Mouse (Mus musculus): ENCODE data around the gene Abi3. TPM values are rescaled to one million over a fixed set of nuclear protein-coding genes. Genes with fewer than 3 reads are reported as not detected.

Gene Abi3
- polyA plus RNA-seq, 1 experiment from 2014 or later = 3.9 TPM

GRCm38 (mm10) chr11:95789451-95789891, 52.8 kb downstream of the Abi3 start:
- no peak for ATAC-seq (ENCODE audit: low FRiP score, low TSS enrichment)
- Histone ChIP-seq H3K9ac (ENCODE audit: low read depth, low read length) (no peak overlapping the region), H3K9me3 (ENCODE audit: control insufficient read depth, low read length) (peaks cover 4% of the 10 kb centered on the region; the same call in 1 of the 2 replicates), H3K27me3 (ENCODE audit: control insufficient read depth, insufficient read depth, low read length) (no peaks in the 10 kb centered on the region), H3K4me3 (ENCODE audit: low read length) (no peak overlapping the region), H3K36me3 (ENCODE audit: control insufficient read depth, insufficient read depth, low read length) (no peaks in the 10 kb centered on the region), H3K4me1 (ENCODE audit: control insufficient read depth, insufficient read depth, low read length) (no peaks in the 10 kb centered on the region), H3K4me2 (replicated peaks; ENCODE audit: low read depth, low read length) (no peak overlapping the region), H3K27ac (ENCODE audit: low read depth, low read length) (no peak overlapping the region)
- WGBS = 73% methylated on average over 8 of the region's 8 CpGs

- peaks cover 4% of the 10 kb centered on the region; the same call in 1 of the 2 replicates for H3K9me3 ChIP-seq (ENCODE audit: control insufficient read depth, low read length)
- H3K27ac ChIP-seq (ENCODE audit: low read depth, low read length) = no peak overlapping the region
- no peaks in the 10 kb centered on the region for H3K36me3 ChIP-seq (ENCODE audit: control insufficient read depth, insufficient read depth, low read length)
- H3K4me2 ChIP-seq (replicated peaks; ENCODE audit: low read depth, low read length) = no peak overlapping the region
- H3K4me3 ChIP-seq (ENCODE audit: low read length) = no peak overlapping the region
- no peak overlapping the region for H3K9ac ChIP-seq (ENCODE audit: low read depth, low read length)
- WGBS = 68% methylated on average over 6 of the region's 6 CpGs
- ATAC-seq (ENCODE audit: low FRiP score, low TSS enrichment) = no peak; the same call in 1 of the 2 replicates
- no peaks in the 10 kb centered on the region for H3K27me3 ChIP-seq (ENCODE audit: control insufficient read depth, insufficient read depth, low read length)
- no peaks in the 10 kb centered on the region for H3K4me1 ChIP-seq (ENCODE audit: control insufficient read depth, insufficient read depth, low read length)
These were observed 55.8 kb downstream of the Abi3 start for GRCm38 (mm10) chr11:95786511-95786910.

- Histone ChIP-seq H3K4me2 (replicated peaks; ENCODE audit: low read depth, low read length) (no peak overlapping the region), H3K4me1 (ENCODE audit: control insufficient read depth, insufficient read depth, low read length) (no peaks in the 10 kb centered on the region), H3K4me3 (ENCODE audit: low read length) (no peak overlapping the region), H3K9ac (ENCODE audit: low read depth, low read length) (no peak overlapping the region), H3K27ac (ENCODE audit: low read depth, low read length) (no peak overlapping the region), H3K36me3 (ENCODE audit: control insufficient read depth, insufficient read depth, low read length) (no peaks in the 10 kb centered on the region), H3K9me3 (ENCODE audit: control insufficient read depth, low read length) (peaks cover 4% of the 10 kb centered on the region; the same call in 1 of the 2 replicates), H3K27me3 (ENCODE audit: control insufficient read depth, insufficient read depth, low read length) (no peaks in the 10 kb centered on the region)
- 93% methylated on average over 4 of the region's 4 CpGs for WGBS
- ATAC-seq (ENCODE audit: low FRiP score, low TSS enrichment) = no peak
These were observed 56.6 kb downstream of the Abi3 start for GRCm38 (mm10) chr11:95785675-95786074.

GRCm38 (mm10) chr11:95783958-95784357, 58.3 kb downstream of the Abi3 start:
- no peaks in the 10 kb centered on the region for H3K27me3 ChIP-seq (ENCODE audit: control insufficient read depth, insufficient read depth, low read length)
- H3K4me2 ChIP-seq (replicated peaks; ENCODE audit: low read depth, low read length) = no peak overlapping the region
- no peak overlapping the region for H3K27ac ChIP-seq (ENCODE audit: low read depth, low read length)
- H3K4me1 ChIP-seq (ENCODE audit: control insufficient read depth, insufficient read depth, low read length) = no peaks in the 10 kb centered on the region
- no peaks in the 10 kb centered on the region for H3K36me3 ChIP-seq (ENCODE audit: control insufficient read depth, insufficient read depth, low read length)
- ATAC-seq (ENCODE audit: low FRiP score, low TSS enrichment) = no peak
- peaks cover 4% of the 10 kb centered on the region; the same call in 1 of the 2 replicates for H3K9me3 ChIP-seq (ENCODE audit: control insufficient read depth, low read length)
- no peak overlapping the region for H3K4me3 ChIP-seq (ENCODE audit: low read length)
- WGBS = 88% methylated on average over 9 of the region's 9 CpGs
- no peak overlapping the region for H3K9ac ChIP-seq (ENCODE audit: low read depth, low read length)

GRCm38 (mm10) chr11:95783457-95783856, 58.8 kb downstream of the Abi3 start:
- no peaks in the 10 kb centered on the region for H3K27me3 ChIP-seq (ENCODE audit: control insufficient read depth, insufficient read depth, low read length)
- no peaks in the 10 kb centered on the region for H3K36me3 ChIP-seq (ENCODE audit: control insufficient read depth, insufficient read depth, low read length)
- ATAC-seq (ENCODE audit: low FRiP score, low TSS enrichment) = no peak
- no peak overlapping the region for H3K4me2 ChIP-seq (replicated peaks; ENCODE audit: low read depth, low read length)
- peaks cover 4% of the 10 kb centered on the region; the same call in 1 of the 2 replicates for H3K9me3 ChIP-seq (ENCODE audit: control insufficient read depth, low read length)
- 78% methylated on average over 4 of the region's 4 CpGs for WGBS
- no peak overlapping the region for H3K4me3 ChIP-seq (ENCODE audit: low read length)
- H3K4me1 ChIP-seq (ENCODE audit: control insufficient read depth, insufficient read depth, low read length) = no peaks in the 10 kb centered on the region
- H3K27ac ChIP-seq (ENCODE audit: low read depth, low read length) = no peak overlapping the region
- no peak overlapping the region for H3K9ac ChIP-seq (ENCODE audit: low read depth, low read length)

GRCm38 (mm10) chr11:95781557-95781956, 60.7 kb downstream of the Abi3 start:
- H3K9me3 ChIP-seq (ENCODE audit: control insufficient read depth, low read length) = peaks cover 4% of the 10 kb centered on the region; the same call in 1 of the 2 replicates
- no peak overlapping the region for H3K4me3 ChIP-seq (ENCODE audit: low read length)
- no peak overlapping the region for H3K27ac ChIP-seq (ENCODE audit: low read depth, low read length)
- H3K36me3 ChIP-seq (ENCODE audit: control insufficient read depth, insufficient read depth, low read length) = no peaks in the 10 kb centered on the region
- no peak overlapping the region for H3K4me2 ChIP-seq (replicated peaks; ENCODE audit: low read depth, low read length)
- WGBS = 81% methylated on average over 11 of the region's 11 CpGs
- H3K4me1 ChIP-seq (ENCODE audit: control insufficient read depth, insufficient read depth, low read length) = no peaks in the 10 kb centered on the region
- H3K9ac ChIP-seq (ENCODE audit: low read depth, low read length) = no peak overlapping the region
- H3K27me3 ChIP-seq (ENCODE audit: control insufficient read depth, insufficient read depth, low read length) = no peaks in the 10 kb centered on the region
- ATAC-seq (ENCODE audit: low FRiP score, low TSS enrichment) = no peak

GRCm38 (mm10) chr11:95780480-95780879, 61.8 kb downstream of the Abi3 start:
- Histone ChIP-seq H3K9ac (ENCODE audit: low read depth, low read length) (no peak overlapping the region), H3K4me1 (ENCODE audit: control insufficient read depth, insufficient read depth, low read length) (no peaks in the 10 kb centered on the region), H3K27ac (ENCODE audit: low read depth, low read length) (no peak overlapping the region), H3K4me3 (ENCODE audit: low read length) (no peak overlapping the region), H3K36me3 (ENCODE audit: control insufficient read depth, insufficient read depth, low read length) (no peaks in the 10 kb centered on the region; the same call in 1 of the 2 replicates), H3K9me3 (ENCODE audit: control insufficient read depth, low read length) (peaks cover under 1% of the 10 kb centered on the region; the same call in 1 of the 2 replicates), H3K27me3 (ENCODE audit: control insufficient read depth, insufficient read depth, low read length) (no peaks in the 10 kb centered on the region), H3K4me2 (replicated peaks; ENCODE audit: low read depth, low read length) (no peak overlapping the region)
- ATAC-seq (ENCODE audit: low FRiP score, low TSS enrichment) = no peak
- 86% methylated on average over 8 of the region's 8 CpGs for WGBS

Other genes starting within 250 kb of the Abi3 start
- gene Phb, start 175.5 kb downstream of the Abi3 start, polyA plus RNA-seq (2014; fragmentation: Nextera tagmentation; extraction: Ambion mirVana) = 261 and 268 TPM in 2 replicates
- 13.5 and 13.8 TPM in 2 replicates for gene Zfp652, start 129.8 kb downstream of the Abi3 start, polyA plus RNA-seq (2014; fragmentation: Nextera tagmentation; extraction: Ambion mirVana)
- 1.5 and 1.6 TPM in 2 replicates for gene B130006D01Rik, start 118.9 kb downstream of the Abi3 start, polyA plus RNA-seq (2014; fragmentation: Nextera tagmentation; extraction: Ambion mirVana)
- not detected in 2 replicates for gene Phospho1, start 18.0 kb downstream of the Abi3 start, polyA plus RNA-seq (2014; fragmentation: Nextera tagmentation; extraction: Ambion mirVana)
- gene Gngt2, start 5.3 kb downstream of the Abi3 start, polyA plus RNA-seq (2014; fragmentation: Nextera tagmentation; extraction: Ambion mirVana) = 19.5 and 26.0 TPM in 2 replicates
- gene B4galnt2, start 72.4 kb upstream of the Abi3 start, polyA plus RNA-seq (2014; fragmentation: Nextera tagmentation; extraction: Ambion mirVana) = 0.37 and 0.47 TPM in 2 replicates
- 42.1 and 54.2 TPM in 2 replicates for gene Igf2bp1, start 163.5 kb upstream of the Abi3 start, polyA plus RNA-seq (2014; fragmentation: Nextera tagmentation; extraction: Ambion mirVana)
- not detected in 2 replicates for gene Gip, start 182.1 kb upstream of the Abi3 start, polyA plus RNA-seq (2014; fragmentation: Nextera tagmentation; extraction: Ambion mirVana)
- gene Snf8, start 192.4 kb upstream of the Abi3 start, polyA plus RNA-seq (2014; fragmentation: Nextera tagmentation; extraction: Ambion mirVana) = 34.2 and 63.5 TPM in 2 replicates
- gene Ube2z, start 222.9 kb upstream of the Abi3 start, polyA plus RNA-seq (2014; fragmentation: Nextera tagmentation; extraction: Ambion mirVana) = 27.6 and 36.4 TPM in 2 replicates
- 848 and 857 TPM in 2 replicates for gene Atp5g1, start 233.2 kb upstream of the Abi3 start, polyA plus RNA-seq (2014; fragmentation: Nextera tagmentation; extraction: Ambion mirVana)